Mouse (Mus musculus): ENCODE measurements at regions not wholly inside any gene's neighbourhood (a gene's known extent, or its start where the extent isn't known, plus 50 kb on each side); places are given as distances from the start of the nearest gene placed in this dataset.

DNA sequence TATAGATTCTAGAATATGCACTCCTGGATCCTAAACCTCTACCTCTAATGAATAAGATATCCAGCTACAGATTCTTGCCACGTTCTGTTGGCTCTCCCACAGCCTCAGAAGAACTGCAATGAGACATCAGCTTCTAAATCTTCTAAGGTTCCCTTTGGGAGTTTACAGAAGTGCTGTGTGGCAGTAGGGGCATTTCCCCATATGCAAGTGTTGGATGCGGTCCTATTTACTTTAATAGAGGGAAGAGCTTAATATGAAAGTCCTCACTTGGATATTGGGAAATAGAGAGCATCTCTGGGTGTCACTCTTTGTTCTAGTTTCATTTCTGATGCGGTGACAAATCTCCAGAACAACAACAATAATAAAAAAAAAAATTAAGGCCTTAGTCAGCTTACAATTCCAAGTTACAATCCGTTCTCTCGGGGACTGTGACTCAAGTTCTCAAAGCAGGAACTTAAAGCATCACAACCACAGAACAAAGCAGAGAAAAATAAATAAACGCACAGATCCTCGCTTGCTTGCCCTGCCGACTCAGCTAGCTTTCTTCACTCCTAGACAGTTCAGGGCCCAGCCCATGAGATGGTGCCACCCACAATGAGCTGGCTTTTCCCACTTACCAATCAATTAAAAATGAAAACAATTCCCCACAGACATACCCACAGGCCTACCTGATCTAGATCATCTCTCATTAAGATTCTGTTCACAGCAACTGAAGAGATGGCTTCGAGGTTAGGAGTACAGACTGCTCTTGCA is 204.4 kb upstream of the Cited2 start:
- TF ChIP-seq POLR2A (IDR thresholded peaks at IDR 0.05; ENCODE audit: low read depth, low read length): no peak
- no peak for TF ChIP-seq CTCF (IDR thresholded peaks at IDR 0.05; ENCODE audit: extremely low read depth, insufficient read depth, insufficient read length, insufficient replicate concordance)

All from spleen, adult 2 months (tissue).